Mouse (Mus musculus): ENCODE data around the gene Ufsp1.
A peak's percentile ranks its signal among the peaks of the same experiment; 100 is the strongest.

Ufsp1 gene

GRCm38 (mm10) chr5:137334317-137334716 is 39.9 kb downstream of the Ufsp1 start:
- DNase-seq (ENCODE audit: low spot score), result no peak

GRCm38 (mm10) chr5:137335066-137335465 is 40.6 kb downstream of the Ufsp1 start:
- no peak for DNase-seq (ENCODE audit: low spot score)

- no peak for DNase-seq (ENCODE audit: low spot score)
Measured at GRCm38 (mm10) chr5:137337190-137337589, 42.8 kb downstream of the Ufsp1 start.

GRCm38 (mm10) chr5:137338256-137338655 is 43.8 kb downstream of the Ufsp1 start:
- peak; percentile 91 for DNase-seq (ENCODE audit: low spot score)

GRCm38 (mm10) chr5:137338663-137339289 is 44.3 kb downstream of the Ufsp1 start:
- no peak for DNase-seq (ENCODE audit: low spot score)

- peak; percentile 27 for DNase-seq (ENCODE audit: low spot score)
Measured at GRCm38 (mm10) chr5:137339290-137339979, 45.0 kb downstream of the Ufsp1 start.

GRCm38 (mm10) chr5:137340222-137340621 is 45.8 kb downstream of the Ufsp1 start:
- DNase-seq (ENCODE audit: low spot score), result no peak

GRCm38 (mm10) chr5:137342407-137343012 is 48.1 kb downstream of the Ufsp1 start:
- no peak for DNase-seq (ENCODE audit: low spot score)

GRCm38 (mm10) chr5:137343412-137343811 is 49.0 kb downstream of the Ufsp1 start:
- DNase-seq (ENCODE audit: low spot score), result no peak

- DNase-seq (ENCODE audit: low spot score), result no peak
Measured at GRCm38 (mm10) chr5:137343869-137344268, 49.4 kb downstream of the Ufsp1 start.

Data from layer of hippocampus, adult 11-12 months (tissue).